Mouse (Mus musculus) limb, embryonic 13.5 days (tissue): ENCODE measurements around the gene Pou3f4. TPM values are rescaled to one million over a fixed set of nuclear protein-coding genes. Genes with fewer than 3 reads are reported as not detected.

ENCODE experiments used
- ATAC-seq: fragments of 200-750 bp; cut with Nextera tagmentation; 2 replicates; pipeline ENCODE4 v1.8.0; 2017; ENCODE audit warnings: low read depth, moderate number of reproducible peaks, moderate TSS enrichment; ENCODE audit not compliant: low FRiP score
- H3K27ac ChIP-seq: fragments of 300-500 bp; sonication (generic); 2 replicates; pipeline ENCODE4 v1.5.1; 2015; ENCODE audit warnings: inconsistent platforms, mild to moderate bottlenecking, moderate library complexity
- H3K27me3 ChIP-seq: fragments of 300-500 bp; sonication (generic); 2 replicates; pipeline ENCODE4 v1.6.1; 2015; ENCODE audit warnings: mild to moderate bottlenecking, inconsistent platforms
- H3K36me3 ChIP-seq: fragments of 300-500 bp; sonication (generic); 2 replicates; pipeline ENCODE4 v1.6.1; 2015; ENCODE audit warnings: inconsistent platforms, mild to moderate bottlenecking, moderate library complexity
- H3K4me1 ChIP-seq: fragments of 300-500 bp; sonication (generic); 2 replicates; pipeline ENCODE4 v1.6.1; 2015; ENCODE audit warnings: inconsistent platforms
- H3K4me2 ChIP-seq: fragments of 300-500 bp; sonication (generic); replicated peaks from 2 replicates; pipeline ENCODE4 v1.6.1; 2015; ENCODE audit warnings: inconsistent platforms, mild to moderate bottlenecking, moderate library complexity
- H3K4me3 ChIP-seq: fragments of 300-500 bp; sonication (generic); 2 replicates; pipeline ENCODE4 v1.5.1; 2015; ENCODE audit warnings: moderate library complexity, mild to moderate bottlenecking, inconsistent platforms
- H3K9ac ChIP-seq: fragments of 300-500 bp; sonication (generic); 2 replicates; pipeline ENCODE4 v1.6.1; 2015; ENCODE audit warnings: mild to moderate bottlenecking, inconsistent platforms
- H3K9me3 ChIP-seq: fragments of 300-500 bp; sonication (generic); 2 replicates; pipeline ENCODE4 v1.6.1; 2016; ENCODE audit warnings: inconsistent platforms
- WGBS: fragments of 180-500 bp; shearing (Covaris S2); methylation state at CpG from one replicate; pipeline ENCODE4 v1.1.7; 2015; 5-methylcytosine and 5-hydroxymethylcytosine counted together
- polyA plus RNA-seq: library from polyadenylated mRNA; unstranded; fragments of >200 nt; fragmentation: Nextera tagmentation; extraction: Ambion mirVana; gene quantifications from 2 replicates; pipeline ENCODE4 v1.2.1, GENCODE M21; 2015

Pou3f4 gene
- polyA plus RNA-seq, 1 experiment from 2014 or later: 0.14 TPM

- H3K4me2 ChIP-seq: no peak overlapping the region
- WGBS: 48% methylated on average over 2 of the region's 2 CpGs
These were observed 23.4 kb downstream of the Pou3f4 start for GRCm38 (mm10) chrX:110837450-110837849.

DNA sequence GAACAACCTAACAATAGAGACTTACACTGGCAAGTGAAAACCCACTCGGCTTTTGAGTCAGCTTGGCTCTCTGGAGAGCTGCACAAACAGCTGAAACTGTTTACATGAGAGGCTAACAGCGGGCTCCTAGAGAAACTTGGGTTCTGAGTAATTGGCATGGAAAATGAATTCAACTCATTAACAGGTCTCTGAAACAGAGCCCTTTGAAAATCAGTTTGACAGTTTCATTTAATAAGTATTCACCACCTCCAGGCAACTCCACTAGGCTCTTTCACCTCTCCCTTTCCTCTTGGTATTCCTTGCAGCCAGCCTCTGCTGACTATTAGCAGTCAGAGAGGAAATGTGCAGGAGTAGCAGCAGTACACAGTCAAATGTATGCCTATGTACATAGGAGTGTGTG, 37.2 kb downstream of the Pou3f4 start:
- 51% methylated on average over 2 of the region's 2 CpGs for WGBS
- no peak overlapping the region for H3K27ac ChIP-seq
- no peaks in the 10 kb centered on the region for H3K9me3 ChIP-seq
- ATAC-seq: no peak
- no peaks in the 10 kb centered on the region for H3K27me3 ChIP-seq
- H3K36me3 ChIP-seq: no peaks in the 10 kb centered on the region
- H3K9ac ChIP-seq: no peak overlapping the region
- H3K4me1 ChIP-seq: no peaks in the 10 kb centered on the region
- no peak overlapping the region for H3K4me3 ChIP-seq
- H3K4me2 ChIP-seq: no peak overlapping the region

More at GRCm38 (mm10) chrX:110837450-110837849, 23.4 kb downstream of the Pou3f4 start:
- Histone ChIP-seq H3K4me1 (no peaks in the 10 kb centered on the region), H3K36me3 (no peaks in the 10 kb centered on the region), H3K9me3 (no peaks in the 10 kb centered on the region), H3K27ac (no peak overlapping the region), H3K9ac (no peak overlapping the region), H3K4me3 (no peak overlapping the region), H3K27me3 (no peaks in the 10 kb centered on the region)
- ATAC-seq: no peak
